Mouse (Mus musculus) lung, postnatal 0 days (tissue): ENCODE measurements around the gene Bcr. TPM values are rescaled to one million over a fixed set of nuclear protein-coding genes. Genes with fewer than 3 reads are reported as not detected.

Source experiments
- ATAC-seq: fragments of 200-750 bp; cut with Nextera tagmentation; 2 replicates; pipeline ENCODE4 v1.8.0; 2017; ENCODE audit warnings: moderate library complexity
- DNase-seq: peaks from one replicate; pipeline ENCODE4 v3.0.0-alpha.2; 2016; ENCODE audit warnings: low spot score
- H3K27ac ChIP-seq: fragments of 300-500 bp; sonication (generic); 2 replicates; pipeline ENCODE4 v1.5.1; 2014; ENCODE audit warnings: antibody characterized with exemption, mild to moderate bottlenecking, low read length, mixed read lengths
- H3K27me3 ChIP-seq: fragments of 300-500 bp; sonication (generic); replicated peaks from 2 replicates; pipeline ENCODE4 v1.6.1; 2014; ENCODE audit warnings: low read length, mixed read lengths; ENCODE audit not compliant: insufficient read depth
- H3K36me3 ChIP-seq: fragments of 300-500 bp; sonication (generic); 2 replicates; pipeline ENCODE4 v1.6.1; 2014; ENCODE audit warnings: low read length, mixed read lengths; ENCODE audit not compliant: insufficient read depth
- H3K4me1 ChIP-seq: fragments of 300-500 bp; sonication (generic); 2 replicates; pipeline ENCODE4 v1.6.1; 2014; ENCODE audit warnings: antibody characterized with exemption, low read depth, low read length, mixed read lengths; ENCODE audit not compliant: insufficient read depth
- H3K4me2 ChIP-seq: fragments of 300-500 bp; sonication (generic); replicated peaks from 2 replicates; pipeline ENCODE4 v1.6.1; 2014; ENCODE audit warnings: low read depth, mild to moderate bottlenecking, low read length, moderate library complexity, mixed read lengths
- H3K4me3 ChIP-seq: fragments of 300-500 bp; sonication (generic); 2 replicates; pipeline ENCODE4 v1.5.1; 2014; ENCODE audit warnings: low read depth, low read length
- H3K9ac ChIP-seq: fragments of 300-500 bp; sonication (generic); replicated peaks from 2 replicates; pipeline ENCODE4 v1.6.1; 2014; ENCODE audit warnings: low read depth, mild to moderate bottlenecking
- H3K9me3 ChIP-seq: fragments of 300-500 bp; sonication (generic); 2 replicates; pipeline ENCODE4 v1.6.1; 2016; ENCODE audit warnings: low read length, mixed read lengths
- CTCF ChIP-seq: IDR thresholded peaks from 2 replicates; pipeline ENCODE4 v1.5.1; 2016; ENCODE audit warnings: antibody characterized with exemption, mild to moderate bottlenecking
- EP300 ChIP-seq: IDR thresholded peaks from 2 replicates; pipeline ENCODE4 v1.6.1; 2016; ENCODE audit warnings: antibody characterized with exemption, mild to moderate bottlenecking, control low read depth
- WGBS: fragments of 180-500 bp; shearing (Covaris S2); extraction: QIAGEN DNeasy Blood & Tissue Kit; methylation state at CpG from one replicate; pipeline ENCODE4 v1.1.7; 2014; 5-methylcytosine and 5-hydroxymethylcytosine counted together
- polyA plus RNA-seq: library from polyadenylated mRNA; unstranded; fragments of >200 nt; fragmentation: Nextera tagmentation; extraction: Ambion mirVana; gene quantifications from 2 replicates; pipeline ENCODE4 v1.2.1, GENCODE M21; 2015

The Bcr gene
- polyA plus RNA-seq, 1 experiment from 2014 or later = 20.2 TPM

- no peak for TF ChIP-seq EP300
- TF ChIP-seq CTCF = peak; percentile 85
- ATAC-seq = peak; percentile 36
- 2% methylated on average over 11 of the region's 11 CpGs for WGBS
- Histone ChIP-seq H3K4me2 (peak overlapping the region; percentile 90), H3K9ac (no peak overlapping the region), H3K4me3 (no peak overlapping the region), H3K9me3 (no peaks in the 10 kb centered on the region), H3K36me3 (no peaks in the 10 kb centered on the region), H3K27me3 (no peaks in the 10 kb centered on the region), H3K27ac (no peak overlapping the region), H3K4me1 (peaks cover 11% of the 10 kb centered on the region; the same call in 1 of the 2 replicates)
- peak; percentile 92 for DNase-seq
These were observed 996 bp upstream of the Bcr start for GRCm38 (mm10) chr10:75059396-75059795.

- Histone ChIP-seq H3K36me3 (no peaks in the 10 kb centered on the region), H3K9me3 (no peaks in the 10 kb centered on the region), H3K27me3 (no peaks in the 10 kb centered on the region), H3K4me1 (peaks cover 14% of the 10 kb centered on the region; the same call in 1 of the 2 replicates), H3K27ac (peak overlapping the region; percentile 51), H3K9ac (peak overlapping the region; percentile 63), H3K4me2 (peak overlapping the region; percentile 90), H3K4me3 (peak overlapping the region; percentile 93)
- WGBS = under 1% methylated on average over 24 of the region's 48 CpGs
- ATAC-seq = peak; percentile 1
- peak; percentile 22 for DNase-seq
- TF ChIP-seq EP300 (no peak), CTCF (no peak)
These were observed 447 bp downstream of the Bcr start for GRCm38 (mm10) chr10:75060843-75061235.

- Histone ChIP-seq H3K9ac (peak overlapping the region; percentile 63), H3K4me1 (peaks cover 14% of the 10 kb centered on the region; the same call in 1 of the 2 replicates), H3K9me3 (no peaks in the 10 kb centered on the region), H3K4me2 (peak overlapping the region; percentile 90), H3K27me3 (no peaks in the 10 kb centered on the region), H3K4me3 (peak overlapping the region; percentile 93), H3K36me3 (no peaks in the 10 kb centered on the region), H3K27ac (peak overlapping the region; percentile 51; the same call in 1 of the 2 replicates)
- 3% methylated on average over 56 of the region's 71 CpGs for WGBS
- ATAC-seq (no peak), DNase-seq (peak; percentile 19)
- TF ChIP-seq CTCF = no peak
These were observed 1.2 kb downstream of the Bcr start for GRCm38 (mm10) chr10:75061341-75062188.

GRCm38 (mm10) chr10:75062189-75062561, 1.8 kb downstream of the Bcr start:
- ATAC-seq (peak; percentile 63), DNase-seq (peak; percentile 87)
- 13% methylated on average over 6 of the region's 6 CpGs for WGBS
- H3K4me1 ChIP-seq = peaks cover 14% of the 10 kb centered on the region; the same call in 1 of the 2 replicates
- H3K27ac ChIP-seq = peak overlapping the region; percentile 51; the same call in 1 of the 2 replicates
- H3K9ac ChIP-seq = peak overlapping the region; percentile 63
- no peaks in the 10 kb centered on the region for H3K27me3 ChIP-seq
- no peaks in the 10 kb centered on the region for H3K36me3 ChIP-seq
- H3K4me2 ChIP-seq = peak overlapping the region; percentile 90
- TF ChIP-seq CTCF (no peak), EP300 (peak; percentile 88)
- peak overlapping the region; percentile 93 for H3K4me3 ChIP-seq
- H3K9me3 ChIP-seq = no peaks in the 10 kb centered on the region

- Histone ChIP-seq H3K36me3 (no peaks in the 10 kb centered on the region), H3K4me2 (peak overlapping the region; percentile 90), H3K9ac (no peak overlapping the region), H3K27ac (no peak overlapping the region), H3K4me3 (peak overlapping the region; percentile 93), H3K9me3 (no peaks in the 10 kb centered on the region), H3K27me3 (no peaks in the 10 kb centered on the region), H3K4me1 (peaks cover 17% of the 10 kb centered on the region; the same call in 1 of the 2 replicates)
- ATAC-seq (peak; percentile 32; the same call in 1 of the 2 replicates), DNase-seq (no peak)
- 31% methylated on average over 6 of the region's 6 CpGs for WGBS
- TF ChIP-seq CTCF = no peak
- no peak for TF ChIP-seq EP300
These were observed 2.2 kb downstream of the Bcr start for GRCm38 (mm10) chr10:75062621-75063020.

GRCm38 (mm10) chr10:75063301-75063965, 3.0 kb downstream of the Bcr start:
- Histone ChIP-seq H3K4me2 (peak overlapping the region; percentile 90), H3K4me1 (peaks cover 17% of the 10 kb centered on the region; the same call in 1 of the 2 replicates), H3K9ac (peak overlapping the region; percentile 32; the same call in 1 of the 2 replicates), H3K36me3 (no peaks in the 10 kb centered on the region), H3K27ac (0 out of 2 replicates have a peak overlapping the region, but pooled peaks have one; percentile 21), H3K4me3 (peak overlapping the region; percentile 93; the same call in 1 of the 2 replicates), H3K9me3 (no peaks in the 10 kb centered on the region), H3K27me3 (no peaks in the 10 kb centered on the region)
- DNase-seq (no peak), ATAC-seq (no peak)
- 30% methylated on average over 12 of the region's 12 CpGs for WGBS
- TF ChIP-seq EP300 = no peak
- TF ChIP-seq CTCF = no peak
